Mouse (Mus musculus) retina, embryonic 14.5 days (tissue): ENCODE results near the gene Gsk3a.
"Not testable (repeated sequence)": the region's sequence is repeated elsewhere in the genome, so short reads cannot be mapped to it uniquely, and the experiment has no call there.

Experiments used
- DNase-seq: peaks from one replicate; pipeline ENCODE4 v3.0.0-alpha.2; 2015; ENCODE audit warnings: low spot score

The Gsk3a gene

GRCm38 (mm10) chr7:25272445-25273258 lies 35.0 kb upstream of the Gsk3a start:
- no peak for DNase-seq

GRCm38 (mm10) chr7:25271651-25272444 lies 34.2 kb upstream of the Gsk3a start:
- no peak for DNase-seq

GRCm38 (mm10) chr7:25270652-25271633 lies 33.3 kb upstream of the Gsk3a start:
- DNase-seq = no peak

GRCm38 (mm10) chr7:25269545-25270271 lies 32.1 kb upstream of the Gsk3a start:
- no peak for DNase-seq

GRCm38 (mm10) chr7:25269029-25269428 lies 31.4 kb upstream of the Gsk3a start:
- no peak for DNase-seq

- DNase-seq = no peak
Measured at GRCm38 (mm10) chr7:25268588-25268987, 30.9 kb upstream of the Gsk3a start.

GRCm38 (mm10) chr7:25267751-25268463 lies 30.3 kb upstream of the Gsk3a start:
- peak; percentile 100 for DNase-seq

- peak; percentile 100 for DNase-seq
Measured at GRCm38 (mm10) chr7:25267301-25267750, 29.7 kb upstream of the Gsk3a start, which contains the start of gene Cic. TSS of gene Cic (plus strand) at chr7:25267704.

GRCm38 (mm10) chr7:25266180-25266962 lies 28.7 kb upstream of the Gsk3a start:
- no peak for DNase-seq

- DNase-seq = not testable (repeated sequence)
Measured at GRCm38 (mm10) chr7:25265743-25266142, 28.1 kb upstream of the Gsk3a start.

GRCm38 (mm10) chr7:25263968-25264870 lies 26.6 kb upstream of the Gsk3a start:
- DNase-seq = no peak

- no peak for DNase-seq
Measured at GRCm38 (mm10) chr7:25261896-25262295, 24.2 kb upstream of the Gsk3a start.

- DNase-seq = no peak
Measured at GRCm38 (mm10) chr7:25251822-25252221, 14.2 kb upstream of the Gsk3a start.

- peak; percentile 62 for DNase-seq
Measured at GRCm38 (mm10) chr7:25251071-25251791, 13.6 kb upstream of the Gsk3a start.

- peak; percentile 91 for DNase-seq
Measured at GRCm38 (mm10) chr7:25250141-25250972, 12.7 kb upstream of the Gsk3a start, which contains the start of gene Erf. TSS of gene Erf (minus strand) at chr7:25250761.

GRCm38 (mm10) chr7:25249314-25250140 lies 11.9 kb upstream of the Gsk3a start:
- peak; percentile 79 for DNase-seq
